Mouse (Mus musculus): ENCODE results near the gene Plcb4.

- TF ChIP-seq CTCF (IDR thresholded peaks at IDR 0.05; ENCODE audit: borderline replicate concordance, control insufficient read depth, extremely low read depth, insufficient read depth, low read length, poor library complexity) (no peak), POLR2A (IDR thresholded peaks at IDR 0.05; ENCODE audit: control insufficient read depth, extremely low read depth, insufficient read depth, low read length, poor library complexity) (no peak)
These were observed 231.3 kb downstream of the Plcb4 start for GRCm38 (mm10) chr2:135890083-135890482.

Measured in thymus, adult 2 months (tissue).